Comparison of ENCODE assay signal across 21 mouse cellular contexts in the genomic region with DNA sequence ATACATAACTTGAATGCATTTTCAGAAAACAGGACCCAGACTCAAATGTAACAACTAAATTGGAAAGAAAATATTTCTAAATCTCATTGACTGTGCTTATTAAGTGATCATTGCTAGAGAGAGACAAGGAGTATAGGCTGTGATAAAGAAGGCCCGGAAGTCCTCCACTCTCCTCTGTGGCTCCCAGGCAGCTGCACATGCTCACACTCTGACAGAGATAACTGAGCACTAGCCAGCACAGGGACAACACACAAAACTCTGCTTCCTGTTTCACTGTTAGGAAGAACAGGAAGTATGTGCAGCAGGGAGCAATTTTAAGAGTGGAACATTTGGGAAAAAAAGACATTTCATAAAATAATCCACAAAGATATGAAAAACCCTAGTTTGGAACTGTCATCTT. TPM values are rescaled to one million over a fixed set of nuclear protein-coding genes. Genes with fewer than 3 reads are reported as not detected.
"Had no signal": no experiment of that assay in that cellular context is flagged by ENCODE, and none has a peak within 500 bp of the region (broad histone marks: within the 10 kb centered on the region; RNA-seq: fewer than 3 reads in every experiment).

No protein-coding gene starts in this region.

- DNase-seq: kidney, adult 11 months; layer of hippocampus, postnatal 36 days; liver, embryonic 13.5 days; lung, adult 2 months; lung, postnatal 36 days; retina, postnatal 1 day; right cerebral cortex, postnatal 25 days; spleen, adult 18-20 months; thymus, postnatal 25 days had no signal

- H3K4me1 ChIP-seq: liver, embryonic 13.5 days; midbrain, embryonic 10.5 days; midbrain, embryonic 13.5 days; neural tube, embryonic 13.5 days; stomach, embryonic 15.5 days had no signal

- H3K27me3 ChIP-seq: stomach, embryonic 15.5 days had no signal

- ATAC-seq: lung, postnatal 0 days; midbrain, embryonic 13.5 days; midbrain, embryonic 16.5 days had no signal

- H3K9me3 ChIP-seq: liver, embryonic 13.5 days; megakaryocyte, embryonic 14.5 days; midbrain, embryonic 10.5 days; midbrain, embryonic 13.5 days; neural tube, embryonic 13.5 days; stomach, embryonic 15.5 days had no signal

- H3K4me2 ChIP-seq: liver, embryonic 13.5 days; midbrain, embryonic 13.5 days; neural tube, embryonic 13.5 days; stomach, embryonic 15.5 days had no signal

- H3K4me3 ChIP-seq: left cerebral cortex, adult 2 months; liver, embryonic 13.5 days; megakaryocyte, embryonic 14.5 days; midbrain, embryonic 10.5 days; midbrain, embryonic 13.5 days; myocyte; neural tube, embryonic 13.5 days; stomach, embryonic 15.5 days had no signal

- H3K36me3 ChIP-seq: liver, embryonic 13.5 days; midbrain, embryonic 10.5 days; midbrain, embryonic 13.5 days; neural tube, embryonic 13.5 days; stomach, embryonic 15.5 days had no signal

- H3K27ac ChIP-seq: kidney, postnatal 0 days; left cerebral cortex, adult 2 months; liver, embryonic 13.5 days; midbrain, embryonic 10.5 days; midbrain, embryonic 13.5 days; neural tube, embryonic 13.5 days; stomach, embryonic 15.5 days had no signal

- H3K9ac ChIP-seq: liver, embryonic 13.5 days; midbrain, embryonic 13.5 days; neural tube, embryonic 13.5 days; stomach, embryonic 15.5 days had no signal

RNA-seq across cellular contexts. Expression of a gene that starts 16.5 kb away (rescaled TPM):
- polyA plus RNA-seq: kidney, embryonic 14.5 days; kidney, postnatal 0 days; liver, adult 2 months; lung, adult 2 months had no signal
